Mouse (Mus musculus): Measurements from ENCODE around the gene 9430097D07Rik.

The 9430097D07Rik gene

DNA sequence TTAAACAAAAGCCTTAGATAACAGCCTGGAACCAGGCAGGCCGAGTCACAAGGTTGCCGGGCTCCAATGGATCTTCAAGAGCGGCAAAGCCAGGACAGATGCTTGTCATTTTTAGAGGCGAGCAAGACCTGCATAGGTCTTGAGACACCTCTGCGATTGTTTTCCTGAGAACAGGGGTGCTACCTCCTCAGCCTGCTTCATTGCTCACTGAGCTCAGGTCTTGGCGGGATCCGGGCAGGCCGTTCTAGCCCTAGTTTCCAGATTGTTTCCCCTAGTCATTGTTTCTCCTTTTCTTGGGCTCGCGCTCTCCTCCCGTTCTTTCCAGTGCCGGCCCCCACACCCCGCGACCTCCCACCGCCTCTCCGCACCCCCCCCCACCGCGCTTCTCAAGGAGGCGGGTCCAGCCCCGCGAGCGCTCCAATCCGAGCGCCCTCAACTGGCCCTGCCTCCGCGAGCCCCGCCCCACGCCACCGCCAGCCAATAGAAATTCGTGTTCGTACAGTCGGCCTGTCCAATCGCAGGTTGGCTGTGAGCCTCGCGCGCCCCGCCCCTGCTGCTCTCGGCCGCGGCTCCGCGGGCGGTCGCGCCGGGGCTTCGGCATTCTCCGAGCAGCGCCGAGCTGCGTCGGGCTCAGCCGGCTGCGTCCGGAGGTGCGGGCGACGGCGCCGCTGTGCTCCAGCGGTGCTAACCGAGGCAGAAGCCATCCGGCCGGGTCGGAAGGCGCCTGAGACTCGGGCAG lies 40.6 kb downstream of the 9430097D07Rik start, which contains the start of gene Fam102a:
TSS of gene Fam102a (plus strand) at position 600 of the 739 bp plus-strand sequence.
- DNase-seq (ENCODE audit: low spot score), result peak; percentile 99

DNA sequence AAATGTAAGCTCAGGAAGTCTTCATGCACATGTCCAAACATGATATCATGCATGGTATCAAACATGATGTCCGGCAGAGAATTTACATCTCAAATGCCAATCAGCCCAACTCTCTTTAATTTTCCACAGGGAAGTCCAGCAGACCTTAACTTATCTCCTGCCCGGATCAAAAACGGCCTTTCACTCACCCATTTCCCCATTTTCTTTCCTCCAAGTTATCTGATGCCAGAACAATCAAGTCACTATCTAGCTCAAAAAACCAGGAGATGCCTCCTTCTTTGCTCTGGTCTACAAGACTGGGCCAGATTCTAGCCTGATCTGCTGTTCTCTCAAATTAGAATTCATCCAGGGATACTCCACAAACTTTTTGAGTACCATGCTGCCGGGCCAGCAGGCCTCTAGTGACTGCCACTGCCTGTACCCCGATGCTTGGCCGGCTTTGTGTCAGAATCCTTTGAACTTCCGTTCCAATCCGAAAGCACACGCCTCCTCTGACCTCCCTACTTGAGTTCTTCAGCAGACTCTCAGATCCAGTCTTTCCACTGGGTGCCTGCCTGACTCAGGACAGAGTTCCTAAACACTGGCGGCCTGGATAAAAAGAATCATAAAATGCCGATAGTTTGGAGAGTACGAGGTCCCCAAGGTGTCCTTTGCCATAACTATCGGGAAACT lies 41.3 kb downstream of the 9430097D07Rik start:
- no peak for DNase-seq (ENCODE audit: low spot score)

DNA sequence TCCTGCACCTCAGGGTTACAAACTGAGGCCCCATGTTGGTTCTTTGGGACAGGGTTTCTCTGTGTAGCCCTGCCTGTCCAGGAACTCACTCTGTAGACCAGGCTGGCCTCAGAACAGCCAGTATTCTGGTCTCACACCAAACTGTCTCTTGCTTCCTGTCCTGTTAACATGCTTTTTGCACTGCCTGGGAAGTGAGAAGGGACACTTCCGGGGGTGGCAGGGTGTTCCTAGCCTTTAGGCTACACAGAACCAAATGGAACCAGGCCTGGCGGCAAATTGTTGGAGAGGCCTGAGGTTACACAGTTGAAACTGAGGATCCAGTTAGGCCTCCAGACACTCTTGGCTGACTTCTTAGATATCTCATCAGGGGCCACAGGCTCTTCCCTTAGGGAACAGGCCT lies 42.3 kb downstream of the 9430097D07Rik start:
- no peak for DNase-seq (ENCODE audit: low spot score)

DNA sequence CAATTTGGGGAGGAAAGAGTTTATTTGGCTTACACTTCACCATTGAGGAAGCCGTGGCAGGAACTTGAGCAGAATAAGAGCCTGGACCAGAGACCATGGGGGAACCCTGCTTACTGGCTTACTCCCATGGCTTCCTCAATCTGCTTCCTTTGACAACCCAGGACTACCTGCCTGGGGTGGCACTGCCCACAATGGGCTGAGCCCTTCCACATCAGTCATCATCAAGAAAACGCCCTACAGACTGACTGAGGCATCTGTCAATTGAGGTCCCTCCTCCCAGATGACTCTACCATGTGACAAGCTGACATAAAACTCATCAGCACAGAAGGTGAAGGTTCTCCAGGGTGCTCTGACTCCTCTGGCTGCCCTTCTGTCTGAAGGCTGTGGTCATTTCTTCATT lies 45.0 kb downstream of the 9430097D07Rik start:
- DNase-seq (ENCODE audit: low spot score), result no peak

DNA sequence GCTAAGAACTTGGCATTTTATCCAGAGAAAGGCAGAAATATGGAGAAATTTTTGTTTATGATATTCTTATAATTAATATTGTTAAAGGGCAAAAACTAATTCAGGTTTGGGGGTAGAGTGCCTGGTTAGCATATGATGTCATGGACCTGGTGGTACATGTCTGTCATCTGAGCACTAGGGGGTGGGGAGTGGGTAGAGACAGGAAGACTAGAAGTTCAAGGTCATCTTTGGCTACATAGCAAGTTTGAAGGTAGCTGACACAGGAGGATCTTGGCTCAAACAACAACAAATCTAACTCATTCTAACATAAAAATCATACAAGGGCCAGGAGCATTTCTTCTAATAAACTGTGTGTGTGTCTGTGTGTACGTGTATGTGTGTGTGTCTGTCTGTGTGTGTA lies 47.2 kb downstream of the 9430097D07Rik start:
- no peak for DNase-seq (ENCODE audit: low spot score)

DNA sequence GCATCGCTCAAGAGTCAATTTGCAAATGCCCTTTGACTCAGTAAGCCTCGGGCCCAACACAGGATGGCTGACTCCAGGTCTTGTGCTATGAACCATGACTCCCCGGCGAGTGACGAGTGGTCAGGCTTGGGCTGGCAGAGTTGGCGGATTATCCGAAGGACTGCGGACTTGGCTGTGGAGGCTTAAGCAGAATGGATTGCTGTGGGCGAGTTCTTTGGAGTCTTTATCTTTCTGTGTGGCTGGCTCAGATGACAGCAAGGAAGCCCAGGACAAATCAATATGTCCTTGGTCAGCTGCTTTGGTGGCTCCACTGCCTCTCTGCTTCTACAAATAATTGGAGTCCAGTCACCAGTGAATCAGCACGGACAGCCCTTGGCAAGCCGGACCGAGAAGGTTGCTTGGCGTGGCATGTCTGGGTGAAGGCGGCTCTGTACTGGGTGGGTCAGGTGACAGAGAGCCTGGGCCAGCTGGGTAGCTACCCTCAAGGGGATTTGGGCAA lies 48.0 kb downstream of the 9430097D07Rik start:
- no peak for DNase-seq (ENCODE audit: low spot score)

DNA sequence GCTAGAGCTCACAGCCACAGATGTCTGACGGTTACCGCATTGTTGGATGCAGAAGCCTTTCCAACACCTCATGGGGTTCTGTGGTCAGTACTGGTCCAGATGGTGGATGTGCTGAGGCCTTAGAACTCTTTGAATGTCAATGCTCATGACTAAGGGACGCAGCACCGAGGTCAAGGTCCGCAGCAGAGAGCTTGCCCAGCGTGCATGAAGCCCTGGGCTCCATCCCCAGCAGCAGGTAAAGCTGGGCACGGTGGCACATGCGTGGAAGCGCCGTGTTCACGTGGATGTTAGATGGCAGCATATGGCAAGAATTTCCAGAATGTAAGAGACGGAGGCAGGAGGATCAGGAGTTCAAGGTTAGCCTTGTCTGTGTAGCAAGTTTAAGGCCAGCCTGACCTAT lies 49.7 kb downstream of the 9430097D07Rik start:
- DNase-seq (ENCODE audit: low spot score), result no peak

DNA sequence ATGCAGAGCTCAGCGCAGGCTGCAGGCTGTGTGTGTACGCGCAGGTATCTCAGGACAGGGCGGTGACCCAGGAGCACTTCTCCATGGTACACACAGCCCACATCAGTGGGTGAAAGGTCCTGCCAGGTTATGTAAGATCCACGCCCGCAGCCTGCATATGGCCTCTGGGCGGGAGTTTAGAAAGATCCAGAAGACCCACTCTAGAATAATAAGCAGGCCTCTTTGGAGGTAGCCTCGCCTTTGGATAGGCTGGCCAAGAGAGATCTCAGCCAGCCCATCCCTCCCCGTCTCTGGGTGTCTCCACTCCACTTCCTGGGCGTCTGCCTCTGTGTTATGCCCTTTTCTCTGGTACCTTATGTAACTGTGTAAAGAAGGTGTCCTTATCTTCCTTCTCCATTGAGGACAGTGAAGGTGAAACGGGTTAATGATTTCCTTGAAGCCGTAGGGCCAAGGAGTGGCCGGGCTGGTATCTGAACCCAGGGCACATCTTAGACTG lies 50.9 kb downstream of the 9430097D07Rik start:
- DNase-seq (ENCODE audit: low spot score), result no peak
